In genomic region chr8:3177440-3177839, GRCm38 (mm10) we compare ENCODE assay signal across 27 mouse cellular contexts.
DNase-seq lines count a peak whose midpoint lies in the region; ATAC-seq and TF ChIP-seq lines count a peak whose summit lies in the region.
"Had no signal": no experiment of that assay in that cellular context is flagged by ENCODE, and none has a peak within 500 bp of the region (broad histone marks: within the 10 kb centered on the region; RNA-seq: fewer than 3 reads in every experiment).

No protein-coding gene starts in this region.

- H3K36me3 ChIP-seq in kidney, adult 2 months (ENCODE audit: control insufficient read depth, insufficient read depth, low read length) = peaks cover 11% of the 10 kb centered on the region
- peaks cover 28% of the 10 kb centered on the region for H3K36me3 ChIP-seq in kidney, embryonic 14.5 days (ENCODE audit: control insufficient read depth, insufficient read depth, low read length)
- peaks cover 41% of the 10 kb centered on the region for H3K36me3 ChIP-seq in kidney, embryonic 16.5 days (ENCODE audit: insufficient read depth, low read length)
- H3K36me3 ChIP-seq in kidney, postnatal 0 days (ENCODE audit: insufficient read depth, low read length) = peaks cover 22% of the 10 kb centered on the region

- no peak overlapping the region for H3K4me3 ChIP-seq in kidney, adult 2 months (ENCODE audit: insufficient read depth, low read depth, low read length)
- H3K4me3 ChIP-seq in kidney, embryonic 14.5 days (ENCODE audit: low read length) = no peak overlapping the region
- H3K4me3 ChIP-seq in kidney, embryonic 16.5 days (ENCODE audit: low read length) = no peak overlapping the region
- H3K4me3 ChIP-seq in kidney, postnatal 0 days (replicated peaks; ENCODE audit: low read depth, low read length) = no peak overlapping the region
- H3K4me3 ChIP-seq: embryonic facial prominence, embryonic 10.5 days; embryonic facial prominence, embryonic 13.5 days; erythroblast, embryonic 14.5 days; forebrain, embryonic 12.5 days; forebrain, embryonic 15.5 days; heart, adult 2 months; heart, embryonic 10.5 days; heart, embryonic 13.5 days; hindbrain, embryonic 12.5 days; hindbrain, embryonic 15.5 days had no signal

- peak; percentile 44 for DNase-seq in kidney, adult 2 months
- DNase-seq in kidney, postnatal 0 days (ENCODE audit: low spot score) = no peak
- peak; percentile 24 to 51 for DNase-seq in kidney, postnatal 25 days
- no peak for DNase-seq in frontal cortex, postnatal 36 days (ENCODE audit: low spot score in 2 of 2)
- DNase-seq: adrenal gland, adult 2 months; adrenal gland, postnatal 14 days; cerebellum, adult 11-12 months; cerebellum, adult 8-10 months; cerebellum, postnatal 10 days; cerebellum, postnatal 36 days; embryo, embryonic 11 days; gastrocnemius, postnatal 25 days; heart, adult 2 months; heart, postnatal 14 days had no signal

- no peak for TF ChIP-seq CTCF in kidney, adult 2 months (conservative IDR thresholded peaks at IDR 0.05; ENCODE audit: insufficient read depth, insufficient read length, low read depth, low read length)
- TF ChIP-seq CTCF in kidney, postnatal 0 days (IDR thresholded peaks at IDR 0.05; ENCODE audit: low read depth) = no peak

- H3K4me1 ChIP-seq in kidney, adult 2 months (ENCODE audit: control insufficient read depth, insufficient read depth, low read length) = no peaks in the 10 kb centered on the region
- no peaks in the 10 kb centered on the region for H3K4me1 ChIP-seq in kidney, embryonic 14.5 days (ENCODE audit: control insufficient read depth, insufficient read depth, low read length)
- no peaks in the 10 kb centered on the region for H3K4me1 ChIP-seq in kidney, embryonic 16.5 days (ENCODE audit: insufficient read depth, low read length)
- H3K4me1 ChIP-seq in kidney, postnatal 0 days (replicated peaks; ENCODE audit: insufficient read depth, low read length) = no peaks in the 10 kb centered on the region
- H3K4me1 ChIP-seq: embryonic facial prominence, embryonic 10.5 days; embryonic facial prominence, embryonic 13.5 days; forebrain, embryonic 12.5 days; forebrain, embryonic 15.5 days; heart, embryonic 10.5 days; heart, embryonic 13.5 days; hindbrain, embryonic 12.5 days; hindbrain, embryonic 15.5 days had no signal

- no peaks in the 10 kb centered on the region for H3K27me3 ChIP-seq in kidney, adult 2 months (replicated peaks; ENCODE audit: control insufficient read depth, insufficient read depth, low read length)
- no peaks in the 10 kb centered on the region for H3K27me3 ChIP-seq in kidney, embryonic 14.5 days (ENCODE audit: control insufficient read depth, insufficient read depth, low read length)
- H3K27me3 ChIP-seq in kidney, embryonic 16.5 days (ENCODE audit: insufficient read depth, low read length) = no peaks in the 10 kb centered on the region
- H3K27me3 ChIP-seq in kidney, postnatal 0 days (ENCODE audit: insufficient read depth, low read length) = no peaks in the 10 kb centered on the region
- H3K27me3 ChIP-seq: embryonic facial prominence, embryonic 13.5 days; forebrain, embryonic 12.5 days; forebrain, embryonic 15.5 days; heart, embryonic 13.5 days; hindbrain, embryonic 12.5 days; hindbrain, embryonic 15.5 days had no signal

- no peak overlapping the region for H3K4me2 ChIP-seq in kidney, embryonic 14.5 days (replicated peaks; ENCODE audit: low read depth, low read length)
- H3K4me2 ChIP-seq in kidney, embryonic 16.5 days (replicated peaks; ENCODE audit: low read depth, low read length) = no peak overlapping the region
- H3K4me2 ChIP-seq in kidney, postnatal 0 days (ENCODE audit: low read length) = no peak overlapping the region
- H3K4me2 ChIP-seq: embryonic facial prominence, embryonic 13.5 days; forebrain, embryonic 12.5 days; forebrain, embryonic 15.5 days; heart, embryonic 13.5 days; hindbrain, embryonic 12.5 days; hindbrain, embryonic 15.5 days had no signal

- no peak overlapping the region for H3K27ac ChIP-seq in kidney, adult 2 months (ENCODE audit: insufficient read depth, low read depth, low read length)
- no peak overlapping the region for H3K27ac ChIP-seq in kidney, embryonic 14.5 days (ENCODE audit: low read depth, low read length)
- no peak overlapping the region for H3K27ac ChIP-seq in kidney, embryonic 16.5 days (ENCODE audit: low read length)
- H3K27ac ChIP-seq in kidney, postnatal 0 days = no peak overlapping the region
- H3K27ac ChIP-seq: embryonic facial prominence, embryonic 10.5 days; embryonic facial prominence, embryonic 13.5 days; forebrain, embryonic 12.5 days; forebrain, embryonic 15.5 days; heart, adult 2 months; heart, embryonic 10.5 days; heart, embryonic 13.5 days; hindbrain, embryonic 12.5 days; hindbrain, embryonic 15.5 days had no signal

- 0 out of 2 replicates have a peak, but pooled peaks cover 5% of the 10 kb centered on the region for H3K9me3 ChIP-seq in kidney, embryonic 14.5 days (ENCODE audit: control insufficient read depth, low read length)
- 0 out of 2 replicates have a peak, but pooled peaks cover 8% of the 10 kb centered on the region for H3K9me3 ChIP-seq in kidney, embryonic 16.5 days (ENCODE audit: low read length)
- H3K9me3 ChIP-seq in kidney, postnatal 0 days (replicated peaks; ENCODE audit: low read length) = no peaks in the 10 kb centered on the region; the same call in 1 of the 2 replicates
- H3K9me3 ChIP-seq: forebrain, embryonic 12.5 days; forebrain, embryonic 15.5 days; heart, embryonic 10.5 days; hindbrain, embryonic 15.5 days had no signal

- WGBS in kidney, adult 2 months = 61% methylated on average over 4 of the region's 4 CpGs
- WGBS in kidney, embryonic 14.5 days = 96% methylated on average over 4 of the region's 4 CpGs
- 91% methylated on average over 4 of the region's 4 CpGs for WGBS in kidney, embryonic 16.5 days
- WGBS in kidney, postnatal 0 days = 95% methylated on average over 4 of the region's 4 CpGs

- TF ChIP-seq POLR2A in kidney, adult 2 months (IDR thresholded peaks at IDR 0.05; ENCODE audit: low read depth, low read length) = no peak

- no peak overlapping the region for H3K9ac ChIP-seq in kidney, embryonic 14.5 days (ENCODE audit: low read depth, low read length)
- no peak overlapping the region for H3K9ac ChIP-seq in kidney, embryonic 16.5 days (replicated peaks; ENCODE audit: low read length)
- H3K9ac ChIP-seq in kidney, postnatal 0 days (ENCODE audit: low read depth, low read length) = no peak overlapping the region
- H3K9ac ChIP-seq: embryonic facial prominence, embryonic 13.5 days; forebrain, embryonic 12.5 days; forebrain, embryonic 15.5 days; heart, embryonic 13.5 days; hindbrain, embryonic 12.5 days; hindbrain, embryonic 15.5 days had no signal

- no peak for ATAC-seq in kidney, embryonic 14.5 days (ENCODE audit: low FRiP score, low TSS enrichment)
- ATAC-seq in kidney, embryonic 16.5 days (ENCODE audit: low FRiP score, low TSS enrichment) = peak; percentile 65; the same call in 1 of the 2 replicates
- peak; percentile 89 for ATAC-seq in kidney, postnatal 0 days (replicated peaks; ENCODE audit: low FRiP score, low read depth)
- no peak for ATAC-seq in frontal cortex, adult (ENCODE audit: low TSS enrichment)
- ATAC-seq: CD4-positive, CD25-positive, alpha-beta regulatory T cell, adult 4 months; forebrain, embryonic 15.5 days had no signal

Comparison
In these comparisons a context has a peak if more than half of its experiments do, and no peak if none do; other contexts are left out.
1. DNase-seq: peak in kidney, adult 2 months (single experiment) and kidney, postnatal 25 days (2 of 2); none in kidney, postnatal 0 days (single experiment) and frontal cortex, postnatal 36 days (0 of 2).
2. ATAC-seq: peak in kidney, embryonic 16.5 days (single experiment) and kidney, postnatal 0 days (single experiment); none in kidney, embryonic 14.5 days (single experiment) and frontal cortex, adult (single experiment).